Mouse (Mus musculus) stomach, embryonic 16.5 days (tissue): ENCODE measurements around the gene Ccdc7b. TPM values are rescaled to one million over a fixed set of nuclear protein-coding genes. Genes with fewer than 3 reads are reported as not detected.
"Not testable (repeated sequence)": the region's sequence is repeated elsewhere in the genome, so short reads cannot be mapped to it uniquely, and the experiment has no call there.

Experiments
- ATAC-seq: fragments of 200-750 bp; cut with Nextera tagmentation; 2 replicates; pipeline ENCODE4 v1.8.0; 2017; ENCODE audit warnings: moderate number of reproducible peaks, moderate TSS enrichment; ENCODE audit not compliant: insufficient read depth, low FRiP score
- H3K27ac ChIP-seq: fragments of 300-500 bp; sonication (generic); 2 replicates; pipeline ENCODE4 v1.5.1; 2014; ENCODE audit warnings: low read length
- H3K27me3 ChIP-seq: fragments of 300-500 bp; sonication (generic); 2 replicates; pipeline ENCODE4 v1.6.1; 2014; ENCODE audit warnings: low read length, control low read depth, mixed read lengths; ENCODE audit not compliant: control insufficient read depth, insufficient read depth
- H3K36me3 ChIP-seq: fragments of 300-500 bp; sonication (generic); 2 replicates; pipeline ENCODE4 v1.6.1; 2014; ENCODE audit warnings: low read length; ENCODE audit not compliant: control insufficient read depth, insufficient read depth
- H3K4me1 ChIP-seq: fragments of 300-500 bp; sonication (generic); 2 replicates; pipeline ENCODE4 v1.6.1; 2014; ENCODE audit warnings: low read length, control low read depth, mixed read lengths; ENCODE audit not compliant: control insufficient read depth, insufficient read depth
- H3K4me2 ChIP-seq: fragments of 300-500 bp; sonication (generic); 2 replicates; pipeline ENCODE4 v1.6.1; 2014; ENCODE audit warnings: low read depth, low read length, mixed read lengths
- H3K4me3 ChIP-seq: fragments of 300-500 bp; sonication (generic); replicated peaks from 2 replicates; pipeline ENCODE4 v1.5.1; 2014; ENCODE audit warnings: mild to moderate bottlenecking, low read length
- H3K9ac ChIP-seq: fragments of 300-500 bp; sonication (generic); 2 replicates; pipeline ENCODE4 v1.6.1; 2014; ENCODE audit warnings: low read length
- H3K9me3 ChIP-seq: fragments of 300-500 bp; sonication (generic); replicated peaks from 2 replicates; pipeline ENCODE4 v1.6.1; 2016; ENCODE audit warnings: low read length, control low read depth; ENCODE audit not compliant: control insufficient read depth
- WGBS: fragments of 180-500 bp; shearing (Covaris S2); extraction: QIAGEN DNeasy Blood & Tissue Kit; methylation state at CpG from one replicate; pipeline ENCODE4 v1.1.7; 2014; 5-methylcytosine and 5-hydroxymethylcytosine counted together
- polyA plus RNA-seq: library from polyadenylated mRNA; unstranded; fragments of >200 nt; fragmentation: Nextera tagmentation; extraction: Ambion mirVana; gene quantifications from 2 replicates; pipeline ENCODE4 v1.2.1, GENCODE M21; 2015

Gene Ccdc7b
- polyA plus RNA-seq = not detected in 2 replicates

DNA sequence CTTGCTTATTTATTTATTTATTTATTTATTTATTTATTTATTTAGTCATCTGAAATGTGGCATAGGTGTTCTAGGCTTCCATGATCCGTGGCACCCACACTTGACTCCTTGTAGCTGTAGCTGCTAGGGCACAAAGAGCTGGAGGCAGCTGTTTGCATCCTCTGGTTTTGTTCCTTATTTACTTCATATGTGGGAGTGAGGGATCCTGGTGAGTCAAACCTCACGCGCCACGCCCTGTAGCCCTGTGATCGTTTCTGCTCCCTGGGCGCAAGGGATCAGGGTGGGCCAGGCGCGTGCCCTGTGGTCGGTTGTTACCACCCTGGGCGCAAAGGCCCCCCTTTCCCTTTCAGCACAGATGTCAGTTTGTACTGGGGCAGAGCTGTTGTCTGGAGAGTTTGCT is at the start of gene Ccdc7b:
Gene Ccdc7b (plus strand): TSS at position 301 of the 400 bp plus-strand sequence.
- not testable (repeated sequence) for H3K4me3 ChIP-seq, H3K36me3 ChIP-seq, H3K27me3 ChIP-seq, H3K9ac ChIP-seq, ATAC-seq, H3K27ac ChIP-seq, H3K4me2 ChIP-seq, H3K9me3 ChIP-seq, H3K4me1 ChIP-seq
- WGBS = 57% methylated on average over 1 of the region's 10 CpGs

GRCm38 (mm10) chr8:129065417-129065816 is 1.5 kb upstream of the Ccdc7b start, which contains the start of gene Ccdc7a:
Gene Ccdc7a, minus strand, starts transcription at chr8:129065517.
- H3K27me3 ChIP-seq, ATAC-seq, H3K4me1 ChIP-seq, H3K4me3 ChIP-seq, H3K27ac ChIP-seq, H3K36me3 ChIP-seq, H3K9ac ChIP-seq, H3K4me2 ChIP-seq, H3K9me3 ChIP-seq: not testable (repeated sequence)
- 93% methylated on average over 2 of the region's 11 CpGs for WGBS

DNA sequence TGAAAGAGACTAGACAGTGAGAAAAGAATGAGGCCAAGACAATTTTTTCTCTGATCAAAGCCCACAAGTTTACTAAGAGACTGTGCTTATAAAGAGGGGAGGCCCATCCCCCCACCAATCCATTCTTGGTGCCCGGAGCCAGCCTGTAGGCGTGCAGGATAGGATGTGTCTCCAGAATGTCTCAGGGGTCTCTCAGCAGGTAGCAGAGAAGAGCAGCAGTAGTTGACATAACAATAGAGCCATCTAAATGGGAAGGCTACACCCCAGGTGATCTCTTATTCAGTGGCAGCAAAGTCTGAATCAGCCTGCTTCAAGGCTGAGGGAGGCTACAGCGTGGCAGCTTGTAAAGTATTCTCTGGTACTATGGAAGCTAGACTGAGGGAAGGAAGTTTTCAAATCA is 48.8 kb downstream of the Ccdc7b start:
- H3K4me3 ChIP-seq, H3K27me3 ChIP-seq, H3K27ac ChIP-seq, H3K9ac ChIP-seq, H3K9me3 ChIP-seq, ATAC-seq, H3K4me1 ChIP-seq, H3K4me2 ChIP-seq, H3K36me3 ChIP-seq: not testable (repeated sequence)
- 55% methylated on average over 3 of the region's 3 CpGs for WGBS

DNA sequence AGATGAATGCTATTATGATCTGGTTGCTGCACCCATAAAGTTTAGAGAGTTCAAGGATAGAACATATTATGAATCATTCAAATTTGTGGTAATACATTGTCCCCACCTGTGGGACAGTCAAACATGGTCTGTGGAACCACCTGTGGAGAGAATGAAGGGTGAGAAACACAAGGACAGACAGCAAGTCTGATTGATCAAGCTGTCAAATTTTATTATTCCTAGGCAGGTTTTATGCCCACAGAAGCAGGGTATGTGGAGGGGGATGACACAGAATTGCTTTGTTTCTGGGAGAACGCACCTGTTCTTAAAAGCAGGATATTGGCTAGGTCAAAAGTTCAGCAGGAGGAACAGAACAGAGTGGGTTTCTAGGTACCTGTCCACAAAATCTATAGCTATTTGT is 64.6 kb downstream of the Ccdc7b start, which contains the start of gene Gm10999:
Gene Gm10999 (minus strand): TSS at position 101 of the 400 bp plus-strand sequence.
- H3K27ac ChIP-seq = no peak within 1 kb of the TSS
- H3K4me1 ChIP-seq = no peaks in the 10 kb centered on the region
- no peaks in the 10 kb centered on the region for H3K36me3 ChIP-seq
- H3K4me2 ChIP-seq = no peak within 1 kb of the TSS
- H3K27me3 ChIP-seq = no peaks in the 10 kb centered on the region
- no peak within 1 kb of the TSS for H3K9ac ChIP-seq
- H3K9me3 ChIP-seq = no peaks in the 10 kb centered on the region
- H3K4me3 ChIP-seq = no peak within 1 kb of the TSS
- 65% methylated on average over 1 of the region's 1 CpGs for whole genome bisulfite sequencing
- ATAC-seq = no peak

- Histone ChIP-seq H3K36me3 (no peaks in the 10 kb centered on the region), H3K9me3 (no peaks in the 10 kb centered on the region), H3K4me3 (no peak overlapping the region), H3K4me1 (no peaks in the 10 kb centered on the region), H3K27ac (no peak overlapping the region), H3K4me2 (no peak overlapping the region), H3K9ac (no peak overlapping the region), H3K27me3 (no peaks in the 10 kb centered on the region)
- no peak for ATAC-seq
Measured at GRCm38 (mm10) chr8:129133475-129133874, 66.5 kb downstream of the Ccdc7b start.

Other genes starting within 250 kb of the Ccdc7b start
- gene Ccdc7a, start 1.6 kb upstream of the Ccdc7b start, polyA plus RNA-seq = not detected in 2 replicates
- not detected in 2 replicates for gene Gm10999, start 64.5 kb downstream of the Ccdc7b start, polyA plus RNA-seq
- 20.7 and 23.3 TPM in 2 replicates for gene 2610044O15Rik8, start 167.3 kb downstream of the Ccdc7b start, polyA plus RNA-seq